In genomic region chr19:24555904-24556584, GRCm38 (mm10) we compare ENCODE assay signal across 8 mouse cellular contexts. TPM values are rescaled to one million over a fixed set of nuclear protein-coding genes. Genes with fewer than 3 reads are reported as not detected.
DNase-seq lines count a peak whose midpoint lies in the region; ATAC-seq and TF ChIP-seq lines count a peak whose summit lies in the region.

No protein-coding gene starts in this region.

- DNase-seq in heart, postnatal 14 days = peak; percentile 74 to 78
- peak; percentile 53 for DNase-seq in large intestine, adult 2 months (ENCODE audit: low read depth, low spot score)
- peak; percentile 71 for DNase-seq in lung, adult 2 months
- DNase-seq in testis, postnatal 14 days (ENCODE audit: low spot score) = peak; percentile 71

- H3K36me3 ChIP-seq in forebrain, embryonic 13.5 days (ENCODE audit: poor library complexity, severe bottlenecking) = no peaks in the 10 kb centered on the region
- no peaks in the 10 kb centered on the region for H3K36me3 ChIP-seq in neural tube, embryonic 15.5 days

- peaks cover 26% of the 10 kb centered on the region for H3K27me3 ChIP-seq in forebrain, embryonic 13.5 days
- 0 out of 2 replicates have a peak, but pooled peaks cover 13% of the 10 kb centered on the region for H3K27me3 ChIP-seq in neural tube, embryonic 15.5 days (replicated peaks)

- peak overlapping the region; percentile 78 for H3K9ac ChIP-seq in forebrain, embryonic 13.5 days
- peak overlapping the region; percentile 79 for H3K9ac ChIP-seq in neural tube, embryonic 15.5 days (replicated peaks)

- peaks cover 36% of the 10 kb centered on the region for H3K4me1 ChIP-seq in forebrain, embryonic 13.5 days
- H3K4me1 ChIP-seq in lung, adult 2 months (ENCODE audit: control insufficient read depth, insufficient read depth, low read length) = peaks cover 4% of the 10 kb centered on the region; the same call in 1 of the 2 replicates
- peaks cover 26% of the 10 kb centered on the region for H3K4me1 ChIP-seq in neural tube, embryonic 15.5 days

- peak overlapping the region; percentile 84 for H3K4me2 ChIP-seq in forebrain, embryonic 13.5 days
- H3K4me2 ChIP-seq in neural tube, embryonic 15.5 days = peak overlapping the region; percentile 98

- ATAC-seq in CD4-positive, CD25-positive, alpha-beta regulatory T cell, adult 4 months = peak; percentile 37
- ATAC-seq in cerebellum, adult (ENCODE audit: insufficient number of reproducible peaks, low FRiP score, low TSS enrichment) = peak; percentile 80
- peak; percentile 87 for ATAC-seq in forebrain, embryonic 13.5 days
- ATAC-seq in neural tube, embryonic 15.5 days (ENCODE audit: low FRiP score) = peak; percentile 85

- 0% methylated on average over 53 of the region's 74 CpGs for WGBS in forebrain, embryonic 13.5 days
- under 1% methylated on average over 74 of the region's 74 CpGs for WGBS in large intestine, adult 2 months
- WGBS in lung, adult 2 months = under 1% methylated on average over 73 of the region's 74 CpGs
- WGBS in neural tube, embryonic 15.5 days = under 1% methylated on average over 59 of the region's 74 CpGs

- H3K9me3 ChIP-seq in forebrain, embryonic 13.5 days (replicated peaks) = no peaks in the 10 kb centered on the region
- no peaks in the 10 kb centered on the region for H3K9me3 ChIP-seq in neural tube, embryonic 15.5 days (replicated peaks)

- TF ChIP-seq CTCF in lung, adult 2 months (IDR thresholded peaks at IDR 0.05; ENCODE audit: insufficient read depth, low read length) = no peak

- no peak overlapping the region; the same call in 1 of the 2 replicates for H3K27ac ChIP-seq in forebrain, embryonic 13.5 days
- peak overlapping the region; percentile 77 for H3K27ac ChIP-seq in neural tube, embryonic 15.5 days (replicated peaks)

- TF ChIP-seq POLR2A in lung, adult 2 months (IDR thresholded peaks at IDR 0.05; ENCODE audit: borderline replicate concordance, extremely low read depth, low read depth, low read length) = peak; percentile 23; the same call in 1 of the 2 replicates

- intact Hi-C loops in heart, postnatal 14 days (cut with DNase I) = loop anchor here (5.0 kb wide), 2 partner anchors 79 to 254 kb away; partner anchors contain the start of gene Fam122a

- H3K4me3 ChIP-seq in forebrain, embryonic 13.5 days = peak overlapping the region; percentile 70
- H3K4me3 ChIP-seq in lung, adult 2 months (replicated peaks; ENCODE audit: extremely low read depth, low read depth, low read length) = peak overlapping the region; percentile 89
- peak overlapping the region; percentile 87 for H3K4me3 ChIP-seq in neural tube, embryonic 15.5 days (replicated peaks)

RNA-seq across cellular contexts. Expression of gene Pip5k1b, which starts 0.4 kb away (rescaled TPM):
- 1 to 10 TPM; 7.0 to 8.1 TPM for polyA plus RNA-seq in CD4-positive, CD25-positive, alpha-beta regulatory T cell, adult 4 months (2017; shearing (Covaris generic))
- polyA plus RNA-seq in forebrain, embryonic 13.5 days (2015; fragmentation: Nextera tagmentation; extraction: Ambion mirVana) = 1.2 and 1.6 TPM in 2 replicates
- total RNA-seq in heart, postnatal 14 days (2021) = 10 to 100 TPM; 23.4 to 24.9 TPM
- polyA plus RNA-seq in large intestine, adult 2 months (2012; rRNA removed) = 31.2 and 39.1 TPM in 2 replicates
- polyA plus RNA-seq in lung, adult 2 months (2012; rRNA removed) = 7.3 and 8.7 TPM in 2 replicates
- 1.6 and 2.6 TPM in 2 replicates for polyA plus RNA-seq in neural tube, embryonic 15.5 days (2015; fragmentation: Nextera tagmentation; extraction: Ambion mirVana)

Comparison
In these comparisons a context has a peak if more than half of its experiments do, and no peak if none do; other contexts are left out.
1. ATAC-seq: peak in every context shown above with its lines; median percentile 87 in forebrain, embryonic 13.5 days; 85 in neural tube, embryonic 15.5 days; 80 in cerebellum, adult; 37 in CD4-positive, CD25-positive, alpha-beta regulatory T cell, adult 4 months.